Mouse (Mus musculus): ENCODE results near the gene Rsph3b.
"Not testable (repeated sequence)": the region's sequence is repeated elsewhere in the genome, so short reads cannot be mapped to it uniquely, and the experiment has no call there.

- TF ChIP-seq CTCF (IDR thresholded peaks at IDR 0.05; ENCODE audit: insufficient read depth, low read length); POLR2A (IDR thresholded peaks at IDR 0.05; ENCODE audit: borderline replicate concordance, extremely low read depth, low read depth, low read length): not testable (repeated sequence)
Measured at GRCm38 (mm10) chr17:6967673-6968072, 19.2 kb upstream of the Rsph3b start.

All from lung, adult 2 months (tissue).